Comparison of ENCODE assay signal across 33 mouse cellular contexts in the genomic region with DNA sequence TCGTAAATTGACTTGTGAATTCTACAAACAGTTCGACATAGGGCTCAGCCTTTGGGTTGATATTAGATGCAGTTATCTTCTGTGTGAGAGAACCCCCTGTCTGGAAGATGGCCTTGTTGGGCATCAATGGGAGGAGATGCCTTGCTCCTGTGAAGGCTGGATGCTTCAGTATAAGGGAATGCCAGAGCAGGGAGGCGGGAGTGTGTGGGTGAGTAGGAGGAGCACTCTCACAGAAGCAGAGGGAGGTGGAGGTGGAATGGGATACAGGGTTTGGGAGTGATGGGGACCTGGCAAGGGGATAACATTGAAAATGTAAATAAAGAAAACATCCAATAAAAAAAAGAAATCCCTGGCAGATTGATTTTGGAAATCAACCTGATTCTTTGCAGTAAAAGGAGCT. TPM values are rescaled to one million over a fixed set of nuclear protein-coding genes. Genes with fewer than 3 reads are reported as not detected.
DNase-seq lines count a peak whose midpoint lies in the region; ATAC-seq and TF ChIP-seq lines count a peak whose summit lies in the region.
"Had no signal": no experiment of that assay in that cellular context is flagged by ENCODE, and none has a peak within 500 bp of the region (broad histone marks: within the 10 kb centered on the region; RNA-seq: fewer than 3 reads in every experiment).

No protein-coding gene starts in this region.

- no peak for DNase-seq in kidney, adult 18-20 months
- no peak for DNase-seq in stomach, postnatal 0 days (ENCODE audit: low spot score)
- DNase-seq: B cell, adult 2 months; cerebellum, adult 11-12 months; cerebellum, postnatal 14 days; gastrocnemius, postnatal 36 days; left cerebral cortex, postnatal 4 days; thymus, postnatal 36 days had no signal

- H3K27me3 ChIP-seq in heart, embryonic 15.5 days, result no peaks in the 10 kb centered on the region
- no peaks in the 10 kb centered on the region for H3K27me3 ChIP-seq in heart, embryonic 11.5 days (ENCODE audit: control insufficient read depth, insufficient read depth, low read length)
- no peaks in the 10 kb centered on the region for H3K27me3 ChIP-seq in kidney, embryonic 16.5 days (ENCODE audit: insufficient read depth, low read length)
- H3K27me3 ChIP-seq in stomach, embryonic 16.5 days (ENCODE audit: control insufficient read depth, insufficient read depth, low read length), result no peaks in the 10 kb centered on the region
- H3K27me3 ChIP-seq in stomach, postnatal 0 days (ENCODE audit: control insufficient read depth, insufficient read depth, low read length), result no peaks in the 10 kb centered on the region
- H3K27me3 ChIP-seq: CH12.LX; embryonic facial prominence, embryonic 13.5 days; forebrain, embryonic 12.5 days; heart, embryonic 12.5 days; intestine, embryonic 15.5 days; limb, embryonic 15.5 days; liver, embryonic 15.5 days; Patski had no signal

- no peaks in the 10 kb centered on the region for H3K36me3 ChIP-seq in heart, embryonic 15.5 days
- H3K36me3 ChIP-seq in heart, embryonic 11.5 days (ENCODE audit: control insufficient read depth, insufficient read depth, low read length), result no peaks in the 10 kb centered on the region
- H3K36me3 ChIP-seq in kidney, embryonic 16.5 days (ENCODE audit: insufficient read depth, low read length), result no peaks in the 10 kb centered on the region
- H3K36me3 ChIP-seq in stomach, embryonic 16.5 days (ENCODE audit: control insufficient read depth, insufficient read depth, low read length), result no peaks in the 10 kb centered on the region
- H3K36me3 ChIP-seq in stomach, postnatal 0 days (ENCODE audit: control insufficient read depth, insufficient read depth, low read length), result no peaks in the 10 kb centered on the region
- H3K36me3 ChIP-seq: embryonic facial prominence, embryonic 13.5 days; forebrain, embryonic 12.5 days; G1E; heart, embryonic 12.5 days; hindbrain, embryonic 10.5 days; intestine, embryonic 15.5 days; limb, embryonic 15.5 days; liver, embryonic 15.5 days had no signal

- H3K9me3 ChIP-seq in heart, embryonic 15.5 days (replicated peaks), result no peaks in the 10 kb centered on the region
- H3K9me3 ChIP-seq in heart, embryonic 11.5 days (replicated peaks; ENCODE audit: control insufficient read depth, low read length), result no peaks in the 10 kb centered on the region
- H3K9me3 ChIP-seq in kidney, embryonic 16.5 days (ENCODE audit: low read length), result no peaks in the 10 kb centered on the region
- H3K9me3 ChIP-seq in stomach, embryonic 16.5 days (replicated peaks; ENCODE audit: control insufficient read depth, low read length), result no peaks in the 10 kb centered on the region
- no peaks in the 10 kb centered on the region for H3K9me3 ChIP-seq in stomach, postnatal 0 days (ENCODE audit: control insufficient read depth, low read length)
- H3K9me3 ChIP-seq: embryonic facial prominence, embryonic 13.5 days; forebrain, embryonic 12.5 days; G1E; heart, embryonic 12.5 days; hindbrain, embryonic 10.5 days; intestine, embryonic 15.5 days; limb, embryonic 15.5 days; liver, embryonic 15.5 days had no signal

- 0 out of 2 replicates have a peak, but pooled peaks cover 8% of the 10 kb centered on the region for H3K4me1 ChIP-seq in heart, embryonic 15.5 days (replicated peaks)
- no peaks in the 10 kb centered on the region for H3K4me1 ChIP-seq in heart, embryonic 11.5 days (ENCODE audit: control insufficient read depth, insufficient read depth, low read length)
- H3K4me1 ChIP-seq in kidney, embryonic 16.5 days (ENCODE audit: insufficient read depth, low read length), result peaks cover 19% of the 10 kb centered on the region
- peaks cover 6% of the 10 kb centered on the region; the same call in 1 of the 2 replicates for H3K4me1 ChIP-seq in stomach, embryonic 16.5 days (ENCODE audit: control insufficient read depth, insufficient read depth, low read length)
- no peaks in the 10 kb centered on the region for H3K4me1 ChIP-seq in stomach, postnatal 0 days (replicated peaks; ENCODE audit: control insufficient read depth, insufficient read depth)
- H3K4me1 ChIP-seq: embryonic facial prominence, embryonic 13.5 days; forebrain, embryonic 12.5 days; intestine, embryonic 15.5 days; limb, embryonic 15.5 days; liver, embryonic 15.5 days had no signal

- no peak overlapping the region for H3K4me3 ChIP-seq in heart, embryonic 15.5 days
- no peak overlapping the region for H3K4me3 ChIP-seq in heart, embryonic 11.5 days (ENCODE audit: low read depth, low read length)
- H3K4me3 ChIP-seq in kidney, embryonic 16.5 days (ENCODE audit: low read length), result no peak overlapping the region
- H3K4me3 ChIP-seq in stomach, embryonic 16.5 days (replicated peaks; ENCODE audit: low read length), result no peak overlapping the region
- no peak overlapping the region for H3K4me3 ChIP-seq in stomach, postnatal 0 days (ENCODE audit: low read depth, low read length)
- H3K4me3 ChIP-seq: embryonic facial prominence, embryonic 13.5 days; erythroblast, embryonic 14.5 days; forebrain, embryonic 12.5 days; heart, embryonic 12.5 days; hindbrain, embryonic 10.5 days; intestine, embryonic 15.5 days; limb, embryonic 15.5 days; liver, embryonic 15.5 days had no signal

- no peak overlapping the region for H3K4me2 ChIP-seq in heart, embryonic 15.5 days
- H3K4me2 ChIP-seq in heart, embryonic 11.5 days, result no peak overlapping the region
- no peak overlapping the region for H3K4me2 ChIP-seq in kidney, embryonic 16.5 days (replicated peaks; ENCODE audit: low read depth, low read length)
- H3K4me2 ChIP-seq in stomach, embryonic 16.5 days (ENCODE audit: low read depth, low read length), result no peak overlapping the region
- H3K4me2 ChIP-seq in stomach, postnatal 0 days (replicated peaks; ENCODE audit: low read depth), result no peak overlapping the region
- H3K4me2 ChIP-seq: embryonic facial prominence, embryonic 13.5 days; forebrain, embryonic 12.5 days; heart, embryonic 12.5 days; intestine, embryonic 15.5 days; limb, embryonic 15.5 days; liver, embryonic 15.5 days; midbrain, embryonic 11.5 days had no signal

- TF ChIP-seq EP300 in stomach, postnatal 0 days (optimal IDR thresholded peaks at IDR 0.05), result no peak

- 82% methylated on average over 3 of the region's 3 CpGs for WGBS in heart, embryonic 15.5 days
- 72% methylated on average over 3 of the region's 3 CpGs for WGBS in heart, embryonic 11.5 days (ENCODE audit: insufficient replicate concordance)
- WGBS in kidney, embryonic 16.5 days, result 71% methylated on average over 3 of the region's 3 CpGs
- 74% methylated on average over 3 of the region's 3 CpGs for WGBS in stomach, embryonic 16.5 days
- 89% methylated on average over 3 of the region's 3 CpGs for WGBS in stomach, postnatal 0 days

- H3K27ac ChIP-seq in heart, embryonic 15.5 days, result peak overlapping the region; percentile 62; the same call in 1 of the 2 replicates
- H3K27ac ChIP-seq in heart, embryonic 11.5 days (ENCODE audit: low read depth, low read length), result no peak overlapping the region
- H3K27ac ChIP-seq in kidney, embryonic 16.5 days (ENCODE audit: low read length), result peak overlapping the region; percentile 8; the same call in 1 of the 2 replicates
- H3K27ac ChIP-seq in stomach, embryonic 16.5 days (ENCODE audit: low read length), result peak overlapping the region; percentile 29; the same call in 1 of the 2 replicates
- no peak overlapping the region for H3K27ac ChIP-seq in stomach, postnatal 0 days (replicated peaks)
- H3K27ac ChIP-seq: embryonic facial prominence, embryonic 13.5 days; forebrain, embryonic 12.5 days; hindbrain, embryonic 10.5 days; intestine, embryonic 15.5 days; limb, embryonic 15.5 days; liver, embryonic 15.5 days had no signal

- no peak for TF ChIP-seq CTCF in stomach, postnatal 0 days (IDR thresholded peaks at IDR 0.05; ENCODE audit: low read depth)

- H3K9ac ChIP-seq in heart, embryonic 15.5 days, result no peak overlapping the region
- no peak overlapping the region for H3K9ac ChIP-seq in heart, embryonic 11.5 days (ENCODE audit: low read depth, low read length)
- H3K9ac ChIP-seq in kidney, embryonic 16.5 days (replicated peaks; ENCODE audit: low read length), result no peak overlapping the region
- no peak overlapping the region for H3K9ac ChIP-seq in stomach, embryonic 16.5 days (ENCODE audit: low read length)
- no peak overlapping the region for H3K9ac ChIP-seq in stomach, postnatal 0 days (ENCODE audit: low read length)
- H3K9ac ChIP-seq: embryonic facial prominence, embryonic 13.5 days; forebrain, embryonic 12.5 days; heart, embryonic 12.5 days; intestine, embryonic 15.5 days; limb, embryonic 15.5 days; liver, embryonic 15.5 days had no signal

- no peak for ATAC-seq in heart, embryonic 15.5 days (replicated peaks; ENCODE audit: insufficient number of reproducible peaks, insufficient read depth, low FRiP score, low read depth)
- ATAC-seq in heart, embryonic 11.5 days (replicated peaks; ENCODE audit: insufficient number of reproducible peaks, low FRiP score, low TSS enrichment), result no peak
- peak; percentile 77; the same call in 1 of the 2 replicates for ATAC-seq in kidney, embryonic 16.5 days (ENCODE audit: low FRiP score, low TSS enrichment)
- no peak for ATAC-seq in stomach, embryonic 16.5 days (ENCODE audit: insufficient read depth, low FRiP score)
- ATAC-seq in stomach, postnatal 0 days (ENCODE audit: low FRiP score, low TSS enrichment), result no peak
- ATAC-seq in megakaryocyte, adult 5-6 weeks (ENCODE audit: poor library complexity, severe bottlenecking), result no peak
- ATAC-seq: hindbrain, embryonic 16.5 days; Patski had no signal

RNA-seq across cellular contexts. Expression of gene Cd36, which starts 35.0 kb away (rescaled TPM):
- polyA plus RNA-seq in heart, embryonic 15.5 days (2015; fragmentation: Nextera tagmentation; extraction: Ambion mirVana), result 125 and 164 TPM in 2 replicates
- 46.8 and 56.2 TPM in 2 replicates for polyA plus RNA-seq in heart, embryonic 11.5 days (2014; fragmentation: Nextera tagmentation; extraction: Ambion mirVana)
- polyA plus RNA-seq in kidney, embryonic 16.5 days (2015; fragmentation: Nextera tagmentation; extraction: Ambion mirVana), result 10.1 and 12.7 TPM in 2 replicates
- polyA plus RNA-seq in stomach, embryonic 16.5 days (2015; fragmentation: Nextera tagmentation; extraction: Ambion mirVana), result 38.9 and 41.0 TPM in 2 replicates
- 28.2 and 35.9 TPM in 2 replicates for polyA plus RNA-seq in stomach, postnatal 0 days (2015; fragmentation: Nextera tagmentation; extraction: Ambion mirVana)
- total RNA-seq in megakaryocyte, adult 5-6 weeks (2015), result 5.0 and 11.1 TPM in 2 replicates
- total RNA-seq in megakaryocyte, adult 5-6 weeks (2017), result 4.3 and 6.0 TPM in 2 replicates
- polyA plus RNA-seq: G1E had no signal

RNA-seq across cellular contexts. Expression of gene Gnat3, which starts 38.7 kb away (rescaled TPM):
- polyA plus RNA-seq in heart, embryonic 15.5 days (2015; fragmentation: Nextera tagmentation; extraction: Ambion mirVana), result 0.16 TPM in 1 of 2 replicates, not detected in the other
- not detected in 2 replicates for polyA plus RNA-seq in heart, embryonic 11.5 days (2014; fragmentation: Nextera tagmentation; extraction: Ambion mirVana)
- not detected in 2 replicates for polyA plus RNA-seq in kidney, embryonic 16.5 days (2015; fragmentation: Nextera tagmentation; extraction: Ambion mirVana)
- not detected in 2 replicates for polyA plus RNA-seq in stomach, embryonic 16.5 days (2015; fragmentation: Nextera tagmentation; extraction: Ambion mirVana)
- polyA plus RNA-seq in stomach, postnatal 0 days (2015; fragmentation: Nextera tagmentation; extraction: Ambion mirVana), result not detected in 2 replicates
- not detected in 2 replicates for total RNA-seq in megakaryocyte, adult 5-6 weeks (2015)
- not detected in 2 replicates for total RNA-seq in megakaryocyte, adult 5-6 weeks (2017)
- total RNA-seq: adrenal gland, adult 18-20 months; gastrocnemius, postnatal 36 days; layer of hippocampus, adult 18-20 months; layer of hippocampus, postnatal 14 days; left cerebral cortex, adult 8-10 months; left cerebral cortex, postnatal 4 days; midbrain, postnatal 0 days had no signal
- polyA plus RNA-seq: embryonic facial prominence, embryonic 13.5 days; erythroblast, embryonic 14.5 days; forebrain, embryonic 12.5 days; G1E; heart, embryonic 12.5 days; hindbrain, embryonic 16.5 days; intestine, embryonic 15.5 days; limb, embryonic 15.5 days; liver, embryonic 15.5 days; midbrain, postnatal 0 days; neural tube, embryonic 14.5 days; Patski; spleen, adult 2 months had no signal

Comparison
In these comparisons a context has a peak if more than half of its experiments do, and no peak if none do; other contexts are left out.
1. H3K27ac ChIP-seq: peak in heart, embryonic 15.5 days (single experiment), kidney, embryonic 16.5 days (single experiment) and stomach, embryonic 16.5 days (single experiment); none in heart, embryonic 11.5 days (single experiment) and stomach, postnatal 0 days (single experiment).